Mouse (Mus musculus) spleen, adult 2 months (tissue): ENCODE results near the gene 5730596B20Rik.

Source experiments
- CTCF ChIP-seq: fragments of 200-500 bp; IDR thresholded peaks from 2 replicates; pipeline ENCODE4 v1.5.1; 2011; ENCODE audit warnings: mild to moderate bottlenecking, inconsistent platforms; ENCODE audit not compliant: insufficient read depth, insufficient read length, insufficient replicate concordance; ENCODE audit errors: extremely low read depth
- POLR2A ChIP-seq: fragments of 200-500 bp; IDR thresholded peaks from 2 replicates; pipeline ENCODE4 v1.6.1; 2011; ENCODE audit warnings: low read depth, low read length, inconsistent platforms

GRCm38 (mm10) chr6:52176391-52176790 is 907 bp upstream of the 5730596B20Rik start:
- no peak for TF ChIP-seq CTCF
- no peak for TF ChIP-seq POLR2A
